Mouse (Mus musculus): ENCODE data around the gene Fkbp9.
"Not testable (repeated sequence)": the region's sequence is repeated elsewhere in the genome, so short reads cannot be mapped to it uniquely, and the experiment has no call there.

Gene Fkbp9

DNA sequence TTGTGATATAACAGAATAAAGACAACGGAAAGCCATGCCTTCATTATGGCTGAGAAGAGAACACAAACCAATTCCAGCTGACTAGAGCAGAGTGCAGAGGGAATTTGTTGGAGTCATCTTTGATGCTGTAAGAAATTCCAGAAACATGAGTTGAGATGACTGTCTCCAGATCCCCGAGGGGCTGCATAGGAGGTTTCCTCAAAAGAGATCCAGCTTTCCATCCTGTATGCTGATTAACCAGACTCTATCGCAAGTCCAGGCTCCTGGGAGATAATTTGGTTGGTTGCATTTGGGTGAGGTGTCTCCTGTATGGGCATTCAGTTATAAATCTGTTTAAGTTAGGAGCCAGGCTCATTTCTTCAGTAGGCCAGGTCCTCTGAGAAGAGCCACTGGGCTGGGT is 5.8 kb downstream of the Fkbp9 start:
- DNase-seq (ENCODE audit: low spot score in 2 of 2): no peak

DNA sequence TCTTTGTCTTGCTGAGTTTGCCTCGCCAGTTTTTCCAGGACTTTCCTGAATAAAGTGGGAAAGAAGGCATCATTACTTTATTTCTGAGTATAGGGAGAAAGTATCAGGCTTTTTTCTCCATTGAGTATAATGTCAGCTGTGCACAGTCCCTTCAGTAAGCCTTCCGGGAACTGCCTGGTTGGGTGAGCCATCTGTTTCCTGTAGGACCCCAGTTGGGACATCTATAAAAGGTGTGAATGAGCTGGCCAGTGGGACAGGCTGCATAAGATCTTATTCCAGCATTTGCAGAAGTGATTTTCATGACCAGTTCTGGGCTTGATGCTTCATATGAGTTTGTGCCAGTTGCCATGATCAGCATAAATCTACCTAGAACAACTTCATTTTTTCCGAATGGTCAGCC is 11.4 kb downstream of the Fkbp9 start:
- no peak for DNase-seq (ENCODE audit: low spot score in 2 of 2)

DNA sequence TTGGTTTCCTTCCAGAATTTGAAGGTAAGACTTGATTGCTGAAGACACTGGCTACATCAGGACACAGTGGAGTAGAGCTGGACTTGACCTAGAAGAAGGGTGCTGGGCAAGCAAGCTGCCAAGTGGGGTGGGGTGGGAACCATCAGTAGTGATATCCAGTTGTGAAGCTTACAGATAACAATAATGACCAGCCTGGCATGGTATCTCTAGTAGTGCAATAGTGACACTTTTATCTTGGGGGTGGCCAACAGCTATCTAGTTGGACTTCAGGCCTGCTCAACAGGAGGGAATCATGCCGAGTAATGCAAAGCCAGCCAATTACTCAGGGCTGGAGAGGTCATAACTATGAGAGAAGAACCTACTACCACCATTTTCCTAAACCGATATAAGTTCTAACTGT is 12.5 kb downstream of the Fkbp9 start:
- no peak for DNase-seq (ENCODE audit: low spot score in 2 of 2)

DNA sequence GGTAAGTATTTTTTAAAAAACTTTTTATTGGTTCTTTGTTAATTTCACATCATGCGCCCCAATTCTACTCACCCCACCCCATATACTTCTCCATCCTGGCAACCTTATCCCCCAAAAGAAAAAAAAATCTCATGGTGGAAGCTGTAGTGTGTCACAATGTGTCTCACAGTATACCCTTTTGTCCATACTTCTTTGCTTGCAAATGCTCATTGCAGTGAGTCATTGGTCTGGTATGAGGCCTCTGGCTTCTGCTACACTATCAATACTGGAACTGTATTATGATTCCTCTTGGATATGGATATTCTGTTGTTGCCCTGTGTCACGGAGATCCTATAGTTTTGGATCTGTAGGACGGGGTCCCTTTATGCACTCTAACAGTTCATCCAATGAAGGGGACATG is 17.1 kb downstream of the Fkbp9 start:
- no peak for DNase-seq (ENCODE audit: low spot score in 2 of 2)

DNA sequence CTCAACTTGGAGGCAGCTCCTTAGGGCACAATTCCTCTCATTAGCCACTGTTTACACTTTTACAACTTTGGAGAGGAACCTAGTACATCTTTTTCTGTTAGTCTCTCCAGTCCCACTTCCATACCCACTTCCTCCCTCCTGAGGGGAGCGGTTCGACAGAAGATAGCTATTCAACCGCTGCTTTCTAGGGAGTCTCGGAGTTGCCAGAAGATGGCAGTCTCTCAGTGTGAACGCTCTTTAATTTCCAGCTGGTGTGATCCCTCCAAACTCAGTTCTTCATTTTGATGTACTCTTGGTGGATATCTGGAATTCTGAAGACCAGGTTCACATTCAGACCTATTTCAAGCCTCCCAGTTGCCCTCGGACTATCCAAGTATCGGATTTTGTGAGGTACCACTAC is 18.5 kb downstream of the Fkbp9 start:
- DNase-seq (ENCODE audit: low spot score in 2 of 2): peak in 1 of 2 experiments; percentile 20

DNA sequence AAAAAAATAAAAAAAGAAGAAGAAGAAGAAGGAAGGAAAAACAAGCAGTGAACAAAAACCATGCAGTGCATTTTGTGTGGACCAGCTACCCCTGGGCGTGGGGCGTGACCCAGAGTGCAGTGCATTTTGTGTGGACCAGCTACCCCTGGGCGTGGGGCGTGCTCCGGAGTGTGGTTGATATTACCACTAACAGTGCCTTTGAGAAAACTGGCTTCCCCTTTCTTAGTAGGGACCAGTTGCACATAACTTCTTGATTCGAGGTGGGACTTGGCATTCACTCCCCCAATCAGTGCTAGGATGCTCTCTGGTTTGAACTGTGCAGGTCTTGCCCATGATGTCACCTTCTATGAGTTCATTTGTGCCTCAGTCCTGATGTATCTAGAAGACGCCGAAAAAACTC is 22.9 kb downstream of the Fkbp9 start:
- DNase-seq (ENCODE audit: low spot score in 2 of 2): no peak

DNA sequence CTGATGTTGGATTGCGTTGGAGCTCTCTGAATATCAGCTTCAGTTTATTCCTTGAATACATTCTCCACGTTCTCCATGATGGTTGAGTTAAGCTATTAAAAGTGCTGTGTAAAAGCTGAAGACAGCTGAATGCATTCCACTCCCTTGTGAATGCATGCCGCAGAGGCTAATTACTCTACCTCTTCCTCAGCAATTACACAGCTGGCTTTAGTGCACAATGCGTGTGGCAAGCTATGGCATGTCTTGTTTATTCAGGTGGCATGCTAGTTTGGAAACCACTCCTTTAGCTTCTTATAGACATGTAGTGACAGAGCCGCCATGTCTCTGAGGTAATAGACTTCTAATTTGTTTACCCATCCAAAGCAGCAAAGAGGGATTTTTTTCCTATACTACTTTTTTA is 24.9 kb downstream of the Fkbp9 start:
- DNase-seq (ENCODE audit: low spot score in 2 of 2): no peak

DNA sequence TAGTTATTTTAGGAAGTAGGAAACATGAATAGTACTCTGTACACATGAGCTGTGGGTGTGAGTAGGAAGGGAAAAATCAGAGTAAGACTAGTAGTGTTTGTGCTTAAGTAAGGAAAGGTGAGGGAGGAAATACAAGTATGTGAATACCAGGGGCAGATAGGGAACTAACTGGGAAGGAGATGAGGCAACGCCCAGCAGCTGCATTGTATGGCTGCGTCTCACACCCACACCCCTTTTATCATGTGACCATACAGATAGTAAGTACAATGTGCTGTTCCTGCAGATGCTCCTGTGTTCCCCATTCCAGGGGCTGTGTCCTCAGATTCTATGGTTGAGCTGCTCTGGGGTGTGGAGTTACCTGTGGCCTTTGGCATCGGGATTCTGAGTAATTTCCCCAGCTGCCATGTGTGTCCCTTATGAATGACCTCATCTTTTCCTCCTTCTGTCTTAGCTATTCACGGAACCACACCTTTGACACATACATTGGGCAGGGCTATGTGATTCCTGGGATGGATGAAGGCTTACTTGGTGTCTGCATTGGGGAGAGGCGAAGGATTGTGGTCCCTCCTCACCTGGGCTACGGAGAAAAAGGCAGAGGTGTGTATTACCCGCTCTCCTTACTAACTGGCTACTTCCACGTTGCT is 28.5 kb downstream of the Fkbp9 start:
- no peak for DNase-seq (ENCODE audit: low spot score in 2 of 2)

DNA sequence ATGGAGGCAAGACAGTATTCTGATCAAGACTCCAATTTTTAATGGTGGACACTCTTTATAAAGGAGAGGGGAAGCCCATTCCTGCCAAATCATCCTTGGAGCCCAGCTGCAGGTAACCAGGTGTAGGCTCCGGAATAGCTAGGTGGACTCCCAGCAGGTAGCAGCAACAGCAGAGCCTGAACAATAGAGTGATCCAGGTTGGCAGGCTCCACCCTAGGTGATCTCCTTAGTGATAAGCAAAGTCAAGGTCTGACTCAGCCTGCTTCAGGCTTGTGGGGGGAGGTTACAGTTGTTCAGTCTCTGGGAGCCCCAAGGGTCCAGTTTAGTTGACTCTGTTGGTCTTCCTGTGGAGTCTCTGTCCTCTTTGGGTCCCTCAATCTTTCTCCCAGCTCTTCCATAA is 35.0 kb downstream of the Fkbp9 start:
- not testable (repeated sequence) for DNase-seq (ENCODE audit: low spot score in 2 of 2)

DNA sequence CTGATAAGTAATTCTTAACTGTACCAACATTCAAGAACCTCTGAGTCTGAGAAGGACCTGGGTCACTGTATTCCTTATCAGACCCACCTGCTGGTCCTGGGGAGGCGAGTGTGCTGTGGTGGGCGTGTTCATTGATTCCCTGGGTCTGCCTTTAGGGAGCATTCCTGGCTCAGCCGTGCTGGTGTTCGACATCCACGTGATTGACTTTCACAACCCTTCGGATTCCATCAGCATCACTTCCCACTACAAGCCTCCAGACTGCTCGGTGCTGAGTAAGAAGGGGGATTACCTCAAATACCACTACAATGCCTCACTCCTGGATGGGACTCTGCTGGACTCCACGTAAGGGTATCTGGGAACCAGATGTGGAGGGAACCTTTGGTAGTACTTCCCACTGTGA is 36.7 kb downstream of the Fkbp9 start:
- DNase-seq (ENCODE audit: low spot score in 2 of 2): no peak

DNA sequence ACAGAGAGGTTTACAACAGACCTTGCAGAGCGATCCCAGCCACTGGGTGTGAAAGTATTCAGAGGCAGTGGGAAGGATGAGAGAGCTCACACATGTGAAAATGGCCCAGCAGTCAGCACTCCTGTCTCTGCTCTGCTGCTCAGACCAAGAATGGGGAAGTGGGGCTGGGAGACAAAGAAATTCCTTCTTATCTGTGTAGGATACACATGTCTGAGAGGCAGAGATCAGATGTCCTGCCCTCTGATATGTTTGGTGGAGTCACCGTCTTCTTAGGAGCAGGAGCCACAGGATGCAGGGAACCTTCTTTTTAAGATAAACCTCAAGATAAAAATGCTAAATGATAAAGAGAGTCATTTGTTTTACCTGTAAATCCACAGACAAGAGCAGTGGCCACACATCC is 38.2 kb downstream of the Fkbp9 start:
- no peak for DNase-seq (ENCODE audit: low spot score in 2 of 2)

DNA sequence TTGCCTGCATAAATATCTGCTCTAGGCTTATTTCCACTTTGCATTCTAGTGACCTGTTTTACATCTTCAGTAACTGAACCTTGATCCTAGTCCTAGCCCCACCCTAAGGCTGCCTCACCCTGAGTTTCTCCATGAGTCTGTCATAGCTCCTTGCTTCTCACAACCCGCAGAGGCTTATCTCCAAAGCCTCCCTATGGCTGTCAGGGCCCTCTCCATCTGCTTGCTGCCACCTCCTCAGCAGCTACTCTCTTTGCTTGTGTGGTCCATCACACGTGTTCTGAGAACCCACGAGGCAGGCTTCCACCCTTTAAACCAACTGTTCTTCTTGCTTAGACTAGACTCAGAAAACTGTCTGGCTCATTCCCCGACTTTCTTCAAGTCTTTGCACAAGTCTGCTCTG is 45.0 kb downstream of the Fkbp9 start:
- DNase-seq (ENCODE audit: low spot score in 2 of 2): no peak

DNA sequence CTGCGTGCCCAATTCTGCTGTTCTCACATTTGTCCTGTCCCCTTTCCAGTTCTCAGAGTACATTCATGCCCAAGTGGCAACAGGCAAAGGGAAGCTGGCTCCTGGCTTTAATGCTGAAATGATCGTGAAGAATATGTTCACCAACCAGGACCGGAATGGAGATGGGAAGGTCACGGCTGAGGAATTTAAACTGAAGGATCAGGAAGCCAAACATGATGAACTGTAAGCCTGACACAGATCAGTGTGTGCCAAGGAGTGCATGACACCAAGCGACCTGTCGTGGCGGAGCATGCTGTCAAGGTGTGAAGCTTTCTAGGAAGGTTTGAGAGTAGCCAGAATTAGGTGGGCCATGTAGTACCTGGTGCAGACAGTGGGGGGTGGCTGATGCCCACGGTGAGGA is 46.1 kb downstream of the Fkbp9 start:
- no peak for DNase-seq (ENCODE audit: low spot score in 2 of 2)

DNA sequence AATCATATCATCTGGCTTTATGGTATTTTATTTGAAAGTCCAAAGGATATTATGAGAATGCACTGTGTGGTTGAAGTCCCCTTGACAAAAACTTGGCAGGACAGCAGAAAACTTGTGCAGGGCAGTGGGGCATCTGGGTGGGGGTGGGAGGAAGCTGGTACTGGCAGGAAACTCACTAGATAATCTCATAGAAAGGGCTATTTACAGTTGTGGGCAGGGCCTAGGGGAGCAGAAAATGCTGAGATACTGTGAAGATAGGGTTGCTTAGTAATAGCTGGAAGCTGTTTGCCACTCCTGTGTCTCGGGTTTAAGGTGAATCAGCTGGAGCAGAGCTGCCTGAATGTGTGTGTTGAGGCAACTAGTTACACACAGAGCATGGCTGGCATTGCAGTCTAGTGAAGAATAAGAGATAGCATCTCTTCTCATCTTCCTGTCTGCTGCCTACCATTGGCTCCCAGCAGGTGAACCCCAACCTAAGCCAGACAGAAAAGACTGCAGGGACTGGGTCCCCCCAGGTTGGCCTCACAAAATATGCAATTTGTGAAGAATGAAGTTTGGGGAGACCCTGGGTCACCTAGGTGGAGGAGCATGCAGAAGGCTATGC is 47.6 kb downstream of the Fkbp9 start:
- no peak for DNase-seq (ENCODE audit: low spot score in 2 of 2)

DNA sequence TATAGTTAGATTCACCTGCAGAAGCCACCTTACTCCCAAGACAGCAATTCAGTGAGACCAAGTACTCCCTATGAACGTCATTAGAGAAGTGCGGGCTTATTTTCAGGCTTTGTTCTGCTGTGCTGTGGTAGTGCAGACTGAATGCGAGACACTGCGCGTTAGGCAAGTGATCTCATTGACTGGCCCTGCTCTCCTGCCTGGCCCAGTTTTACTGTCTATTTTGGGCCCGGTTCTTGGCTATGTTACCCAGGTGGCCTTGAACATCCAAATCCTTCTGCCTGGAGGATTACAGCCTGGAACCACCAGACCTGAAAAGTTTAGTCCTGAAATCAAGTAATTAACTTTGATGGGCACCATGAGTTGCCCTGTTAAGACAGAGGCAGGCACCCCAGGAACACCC is 56.7 kb downstream of the Fkbp9 start:
- DNase-seq (ENCODE audit: low spot score in 2 of 2): no peak

DNA sequence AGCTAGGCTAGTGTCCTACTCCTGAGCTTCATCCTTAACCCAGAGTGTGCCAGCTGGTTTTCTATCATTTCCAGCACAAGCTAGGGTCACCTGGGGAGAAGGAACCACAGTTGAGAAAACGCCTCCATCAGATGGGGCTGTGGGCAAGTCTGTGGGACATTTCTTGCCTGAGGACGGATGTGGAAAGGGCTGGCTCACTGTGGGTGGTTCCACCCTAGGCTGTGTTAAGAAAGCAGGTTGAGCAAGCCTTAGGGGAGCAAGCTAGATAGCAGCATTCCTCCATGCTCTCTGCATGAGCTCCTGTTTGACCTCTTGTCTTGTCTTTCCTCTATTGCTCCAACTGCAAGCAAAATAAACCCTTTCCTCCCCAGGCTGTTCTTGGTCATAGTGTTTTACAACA is 58.9 kb downstream of the Fkbp9 start:
- DNase-seq (ENCODE audit: low spot score in 2 of 2): no peak

DNA sequence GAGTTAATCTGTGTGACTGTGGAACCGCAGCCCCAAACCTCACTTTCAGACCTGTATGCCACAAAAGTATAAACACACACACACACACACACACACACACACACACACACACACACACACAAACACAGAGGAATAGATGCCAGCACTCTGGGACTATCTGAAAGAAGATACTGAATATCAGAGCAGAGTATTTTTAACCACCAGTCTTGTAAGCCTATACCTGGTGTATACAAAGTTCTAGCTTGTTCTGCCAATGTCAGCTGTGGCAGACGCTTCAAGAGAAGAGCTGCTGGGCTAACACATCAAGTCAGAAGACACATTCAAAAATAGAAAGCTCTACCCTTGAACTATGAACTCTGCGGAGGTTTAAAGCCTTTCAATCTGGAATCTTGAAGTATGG is 67.7 kb downstream of the Fkbp9 start:
- no peak for DNase-seq (ENCODE audit: low spot score in 2 of 2)

DNA sequence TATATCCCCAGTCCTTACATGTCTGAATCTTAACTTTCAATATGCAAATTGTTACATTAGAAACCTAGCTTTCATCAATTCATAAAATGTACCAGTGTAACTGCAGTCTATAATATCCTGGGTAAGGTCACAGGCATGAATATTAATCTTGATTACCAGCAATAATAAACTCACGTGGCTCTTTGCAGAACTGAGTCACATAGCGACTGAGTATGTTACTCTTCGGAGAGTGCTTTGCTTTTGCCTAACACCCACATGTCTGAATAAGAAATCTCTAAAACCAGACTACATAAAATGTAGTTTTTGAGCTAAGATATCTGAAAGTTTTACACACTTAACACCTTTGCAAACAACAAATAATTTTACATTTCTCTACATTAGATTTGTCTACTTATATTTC is 69.5 kb downstream of the Fkbp9 start:
- DNase-seq (ENCODE audit: low spot score in 2 of 2): no peak

DNA sequence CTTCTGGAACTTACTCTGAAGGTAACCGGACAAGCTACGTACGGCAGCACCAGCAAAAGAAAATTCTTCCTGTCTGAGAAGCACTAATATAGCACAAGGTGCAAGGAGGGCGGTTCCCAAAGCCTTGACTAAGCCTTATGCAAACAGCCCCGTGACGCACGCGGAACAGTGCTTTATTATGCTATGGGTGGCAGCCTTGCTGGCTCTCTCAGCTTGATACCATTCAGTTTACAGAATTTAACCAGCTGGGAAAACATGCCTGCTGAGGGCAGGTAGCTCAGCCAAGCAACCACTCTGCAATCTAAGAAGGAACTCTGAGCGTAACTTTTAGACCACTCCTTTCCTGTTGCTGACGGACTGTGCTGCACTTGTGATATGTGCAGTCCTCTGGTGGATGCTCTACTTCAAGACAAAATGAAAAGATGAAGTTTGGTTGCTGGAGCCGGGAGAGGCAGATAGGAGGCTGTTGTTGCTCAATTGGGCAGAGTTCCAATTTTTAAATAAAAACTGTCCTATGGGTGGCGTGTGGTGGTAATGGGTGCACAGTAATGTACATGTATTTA is 70.0 kb downstream of the Fkbp9 start:
- DNase-seq (ENCODE audit: low spot score in 2 of 2): peak; percentile 42 to 50

DNA sequence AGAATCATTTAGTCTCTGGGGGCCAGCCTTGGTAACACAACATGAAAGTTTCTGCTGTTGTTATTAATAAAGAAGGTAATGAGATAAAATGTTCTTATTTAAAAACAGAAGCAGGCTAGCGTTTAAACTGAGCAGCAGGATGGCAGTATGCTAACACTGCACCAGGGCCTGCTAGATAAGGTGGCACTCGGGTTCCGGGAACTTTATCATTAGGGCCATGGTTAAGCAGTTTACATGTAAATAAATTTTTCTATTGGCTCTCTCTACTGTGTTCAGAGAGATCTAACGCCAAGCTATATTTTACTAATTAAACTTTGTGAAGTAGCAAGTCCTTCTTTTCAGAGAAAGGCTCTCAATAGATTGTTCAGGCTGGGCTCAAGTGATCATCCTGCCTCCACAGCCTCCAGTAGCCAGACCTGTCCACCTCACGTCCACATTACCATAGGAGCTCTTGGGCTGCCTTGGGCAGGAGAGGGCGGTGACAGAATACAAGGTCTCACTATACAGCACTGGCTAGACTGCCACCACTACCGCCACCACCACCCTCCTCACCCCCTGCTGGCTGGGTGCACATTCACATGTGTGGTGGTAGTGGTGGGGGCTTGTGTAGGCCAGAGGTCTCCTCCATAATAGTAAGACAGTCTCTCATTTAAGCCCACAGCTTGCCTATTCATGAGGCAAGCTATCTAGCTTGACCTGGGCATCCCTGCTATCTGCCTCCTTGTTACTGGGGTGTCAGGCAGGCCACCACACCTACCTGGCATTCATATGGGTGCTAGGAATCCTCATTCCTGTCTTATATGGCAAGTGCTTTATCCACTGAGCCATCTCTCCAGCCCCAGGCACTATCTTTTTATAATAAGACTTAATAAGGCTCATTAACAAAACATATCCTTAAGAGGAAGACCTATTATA is 71.0 kb downstream of the Fkbp9 start:
- no peak for DNase-seq (ENCODE audit: low spot score in 2 of 2)

DNA sequence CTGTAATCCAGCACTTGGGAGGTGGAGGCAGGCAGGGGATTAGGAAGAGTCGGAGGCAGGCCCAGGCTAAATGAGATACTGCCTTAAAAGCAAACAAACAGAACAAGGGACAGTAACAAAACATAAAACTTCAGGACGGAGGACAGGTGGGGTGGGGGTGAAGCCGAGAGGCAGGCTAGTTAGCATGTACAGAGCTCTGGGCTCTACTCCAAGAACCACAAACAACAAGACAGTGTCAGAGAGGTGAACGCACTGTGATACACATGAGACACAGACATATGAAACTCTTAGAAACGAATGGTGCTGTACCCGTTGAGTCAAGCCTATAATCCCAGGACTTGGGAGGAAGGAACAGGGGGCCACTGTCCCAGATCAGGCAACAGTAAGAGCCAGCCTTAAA is 72.0 kb downstream of the Fkbp9 start:
- DNase-seq (ENCODE audit: low spot score in 2 of 2): no peak

DNA sequence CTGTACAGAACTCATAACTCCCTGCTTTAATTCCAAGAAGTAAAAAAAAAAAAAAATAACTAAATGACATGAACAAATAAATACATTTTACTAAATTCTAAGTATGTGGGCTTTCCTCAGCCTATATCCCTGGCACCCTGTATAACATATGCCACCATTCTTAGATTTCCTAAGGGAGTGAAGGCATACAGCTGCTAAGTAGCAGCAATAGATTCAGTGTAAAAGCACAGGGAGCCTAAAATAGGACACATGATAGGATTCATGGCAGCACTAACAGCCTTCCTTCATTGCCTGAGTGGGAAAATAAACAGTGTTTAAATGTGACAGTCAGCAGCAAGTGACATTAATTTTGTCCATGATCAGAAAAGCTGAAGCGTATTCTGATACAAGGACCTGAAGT is 72.5 kb downstream of the Fkbp9 start:
- DNase-seq (ENCODE audit: low spot score in 2 of 2): no peak

DNA sequence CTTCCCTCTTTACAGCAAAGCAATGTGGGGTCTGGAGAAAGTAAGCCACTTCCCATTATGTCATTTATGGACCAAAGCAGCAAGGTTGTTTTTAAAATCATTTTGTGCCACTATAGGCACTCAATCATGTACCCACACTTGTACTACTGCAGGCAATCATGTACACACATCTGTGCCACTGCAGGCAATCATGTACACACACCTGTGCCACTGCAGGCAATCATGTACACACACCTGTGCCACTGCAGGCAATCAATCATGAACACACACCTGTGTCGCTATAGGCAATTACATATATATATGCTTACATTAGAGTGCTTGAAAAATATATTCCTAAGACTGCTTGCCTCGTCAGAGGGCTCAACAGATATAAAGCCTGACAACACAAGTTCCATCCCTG is 73.1 kb downstream of the Fkbp9 start:
- DNase-seq (ENCODE audit: low spot score in 2 of 2): no peak
